Mouse (Mus musculus) liver, embryonic 11.5 days (tissue): ENCODE results near the gene Gm28043. TPM values are rescaled to one million over a fixed set of nuclear protein-coding genes. Genes with fewer than 3 reads are reported as not detected.

ENCODE experiments used
- ATAC-seq: fragments of 200-750 bp; cut with Nextera tagmentation; replicated peaks from 2 replicates; pipeline ENCODE4 v1.8.0; 2017; ENCODE audit warnings: moderate number of reproducible peaks, mild to moderate bottlenecking, moderate TSS enrichment, moderate library complexity; ENCODE audit not compliant: low FRiP score
- DNase-seq: peaks from one replicate; pipeline ENCODE4 v3.0.0-alpha.2; 2017; ENCODE audit warnings: low spot score
- H3K27ac ChIP-seq: fragments of 300-500 bp; sonication (generic); 2 replicates; pipeline ENCODE4 v1.5.1; 2014; ENCODE audit warnings: mild to moderate bottlenecking, low read depth, low read length, control low read depth
- H3K27me3 ChIP-seq: fragments of 300-500 bp; sonication (generic); replicated peaks from 2 replicates; pipeline ENCODE4 v1.6.1; 2014; ENCODE audit warnings: low read length, mixed read lengths; ENCODE audit not compliant: control insufficient read depth, insufficient read depth
- H3K36me3 ChIP-seq: fragments of 300-500 bp; sonication (generic); 2 replicates; pipeline ENCODE4 v1.6.1; 2014; ENCODE audit warnings: mild to moderate bottlenecking, low read length, moderate library complexity, mixed read lengths; ENCODE audit not compliant: control insufficient read depth, insufficient read depth
- H3K4me1 ChIP-seq: fragments of 300-500 bp; sonication (generic); replicated peaks from 2 replicates; pipeline ENCODE4 v1.6.1; 2014; ENCODE audit warnings: low read length, mixed read lengths; ENCODE audit not compliant: control insufficient read depth, insufficient read depth
- H3K4me2 ChIP-seq: fragments of 300-500 bp; sonication (generic); 2 replicates; pipeline ENCODE4 v1.6.1; 2014; ENCODE audit warnings: mild to moderate bottlenecking, control low read depth, moderate library complexity
- H3K4me3 ChIP-seq: fragments of 300-500 bp; sonication (generic); 2 replicates; pipeline ENCODE4 v1.5.1; 2014; ENCODE audit warnings: low read depth, low read length, control low read depth
- H3K9ac ChIP-seq: fragments of 300-500 bp; sonication (generic); 2 replicates; pipeline ENCODE4 v1.6.1; 2014; ENCODE audit warnings: low read depth, low read length, control low read depth
- H3K9me3 ChIP-seq: fragments of 300-500 bp; sonication (generic); 2 replicates; pipeline ENCODE4 v1.6.1; 2016; ENCODE audit warnings: low read length, inconsistent platforms, mixed read lengths; ENCODE audit not compliant: control insufficient read depth
- WGBS: fragments of 180-500 bp; shearing (Covaris S2); extraction: QIAGEN DNeasy Blood & Tissue Kit; methylation state at CpG from one replicate; pipeline ENCODE4 v1.1.7; 2014; 5-methylcytosine and 5-hydroxymethylcytosine counted together
- polyA plus RNA-seq: library from polyadenylated mRNA; unstranded; fragments of >200 nt; fragmentation: Nextera tagmentation; extraction: Ambion mirVana; gene quantifications from 2 replicates; pipeline ENCODE4 v1.2.1, GENCODE M21; 2014

Gene Gm28043
- 2.0 and 2.6 TPM in 2 replicates for polyA plus RNA-seq

DNA sequence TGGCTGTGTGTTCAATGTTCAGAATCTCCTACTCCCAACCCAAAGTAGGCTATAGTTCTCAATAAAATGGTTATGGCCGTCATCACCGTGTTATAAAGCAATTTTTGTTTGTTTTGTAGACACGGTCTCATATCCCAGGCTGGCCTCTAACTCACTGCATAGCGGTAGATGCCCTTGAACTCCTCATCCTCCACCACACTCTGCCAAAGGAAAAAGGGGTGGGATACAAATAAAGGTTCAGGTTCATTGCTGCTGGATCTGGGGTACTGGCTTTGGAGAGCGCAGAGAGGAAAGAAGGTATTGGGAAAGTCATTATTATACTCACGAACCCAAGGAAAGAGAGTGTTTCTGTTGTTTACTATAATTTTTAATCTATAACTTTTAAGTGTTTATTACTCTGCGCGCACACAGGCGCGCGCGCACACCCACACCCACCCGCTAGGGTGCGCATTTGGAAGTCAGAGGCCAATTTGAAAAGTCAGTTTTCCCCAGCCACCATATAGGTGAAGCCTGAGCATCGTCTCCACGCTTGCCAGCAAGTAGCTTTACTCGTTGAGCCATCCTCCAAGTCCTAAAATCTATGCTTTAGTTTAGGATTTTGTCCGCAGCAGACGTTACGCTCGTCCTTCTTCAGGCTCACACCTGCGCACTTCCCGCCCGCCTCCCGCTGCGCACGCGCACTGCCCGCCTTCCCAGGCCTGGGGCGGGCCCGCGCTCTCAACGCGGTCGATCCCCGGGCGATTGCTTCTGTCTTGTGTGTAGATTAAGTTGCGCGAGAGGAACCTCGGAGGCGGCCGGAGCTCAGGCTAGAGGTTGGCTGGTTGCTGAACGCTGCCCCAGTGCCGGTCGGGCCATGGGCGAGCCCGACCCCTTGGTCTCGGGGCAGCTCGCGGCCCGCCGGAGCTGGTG, at the start of gene Gm28043, which contains the start of gene Rnf8:
Gm28043 (plus strand) TSS at position 762 of the 909 bp plus-strand sequence.
Rnf8 (plus strand) TSS at position 676 of the 909 bp plus-strand sequence.
- Histone ChIP-seq H3K4me1 (peaks cover 19% of the 10 kb centered on the region), H3K4me3 (peak within 1 kb of the TSS; percentile 97), H3K27ac (peak within 1 kb of the TSS; percentile 96), H3K27me3 (no peaks in the 10 kb centered on the region), H3K9ac (peak within 1 kb of the TSS; percentile 99), H3K36me3 (peaks cover 2% of the 10 kb centered on the region; the same call in 1 of the 2 replicates), H3K4me2 (peak within 1 kb of the TSS; percentile 74), H3K9me3 (no peaks in the 10 kb centered on the region)
- peak; percentile 92 for ATAC-seq
- 1% methylated on average over 52 of the region's 52 CpGs for WGBS
- peak; percentile 94 for DNase-seq

DNA sequence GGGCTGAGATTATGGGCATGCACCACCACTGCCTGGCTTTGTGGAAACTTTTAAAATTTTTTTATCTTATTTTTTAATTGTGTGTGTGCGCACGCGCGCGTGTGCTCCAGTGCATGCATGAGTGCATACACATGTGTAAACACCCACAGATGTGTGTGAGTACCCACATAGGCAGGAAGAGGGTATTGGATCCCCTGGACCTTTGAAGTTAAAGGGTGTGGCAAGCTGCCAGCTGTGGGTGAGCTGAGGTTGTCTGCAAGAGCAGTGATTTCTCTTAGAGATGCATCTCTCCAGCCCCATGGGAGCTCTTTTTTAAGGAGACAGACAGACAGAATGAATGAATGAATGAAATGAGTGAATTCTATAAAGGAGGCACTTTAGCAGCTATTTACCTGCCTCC, 49.2 kb upstream of the Gm28043 start:
- H3K27me3 ChIP-seq = no peaks in the 10 kb centered on the region
- no peak for DNase-seq
- H3K27ac ChIP-seq = no peak overlapping the region
- no peak for ATAC-seq
- WGBS = 98% methylated on average over 5 of the region's 5 CpGs
- H3K4me2 ChIP-seq = no peak overlapping the region
- peaks cover 2% of the 10 kb centered on the region for H3K36me3 ChIP-seq
- no peak overlapping the region for H3K4me3 ChIP-seq
- no peak overlapping the region for H3K9ac ChIP-seq
- H3K4me1 ChIP-seq = no peaks in the 10 kb centered on the region
- H3K9me3 ChIP-seq = no peaks in the 10 kb centered on the region

DNA sequence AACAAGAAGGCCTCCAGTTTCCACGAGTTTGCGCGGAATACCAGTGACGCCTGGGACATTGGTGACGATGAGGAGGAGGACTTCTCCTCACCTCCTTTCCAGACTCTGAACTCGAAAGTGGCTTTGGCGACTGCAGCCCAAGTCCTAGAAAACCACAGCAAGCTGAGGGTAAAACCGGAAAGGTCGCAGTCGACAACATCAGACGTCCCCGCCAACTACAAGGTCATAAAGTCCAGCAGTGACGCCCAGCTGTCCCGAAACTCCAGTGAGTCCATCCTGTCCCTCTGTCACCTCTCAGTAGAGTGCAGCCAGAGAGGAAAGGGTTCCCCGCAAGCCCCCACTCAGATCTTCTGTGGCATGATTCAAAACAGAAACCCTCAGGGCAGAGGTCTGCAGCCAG, 46.2 kb upstream of the Gm28043 start:
- no peak for ATAC-seq
- H3K36me3 ChIP-seq = peaks cover 13% of the 10 kb centered on the region
- WGBS = 89% methylated on average over 15 of the region's 15 CpGs

DNA sequence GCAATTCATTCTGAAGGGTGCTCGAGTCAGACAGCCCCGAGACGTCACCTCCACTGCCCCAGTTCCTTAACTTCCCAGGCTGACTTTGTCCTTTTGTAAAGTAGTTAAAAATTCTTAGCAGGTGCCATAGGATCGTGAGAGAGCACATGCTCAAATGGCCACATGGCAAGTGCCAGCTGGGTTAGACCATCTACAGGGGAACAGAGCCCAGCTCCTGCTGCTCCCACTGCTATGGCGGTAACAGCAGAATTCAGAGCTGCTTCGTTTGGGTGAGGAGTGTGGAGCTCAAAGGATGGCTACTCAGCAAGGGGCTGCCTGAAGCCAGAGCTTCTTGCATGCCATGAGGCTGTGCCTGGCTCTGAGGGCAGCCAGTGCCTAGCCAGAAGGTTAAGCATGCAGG, 44.8 kb upstream of the Gm28043 start:
- WGBS = 90% methylated on average over 6 of the region's 6 CpGs
- Histone ChIP-seq H3K9ac (no peak overlapping the region), H3K9me3 (no peaks in the 10 kb centered on the region), H3K4me2 (no peak overlapping the region), H3K27ac (no peak overlapping the region), H3K36me3 (peaks cover 16% of the 10 kb centered on the region), H3K27me3 (no peaks in the 10 kb centered on the region), H3K4me3 (no peak overlapping the region), H3K4me1 (no peaks in the 10 kb centered on the region)
- ATAC-seq (no peak), DNase-seq (no peak)

More for the DNA sequence above, 46.2 kb upstream of the Gm28043 start:
- Histone ChIP-seq H3K4me1 (no peaks in the 10 kb centered on the region), H3K4me3 (no peak overlapping the region), H3K27me3 (no peaks in the 10 kb centered on the region), H3K27ac (no peak overlapping the region), H3K9ac (no peak overlapping the region), H3K9me3 (no peaks in the 10 kb centered on the region), H3K4me2 (no peak overlapping the region)
- no peak for DNase-seq

DNA sequence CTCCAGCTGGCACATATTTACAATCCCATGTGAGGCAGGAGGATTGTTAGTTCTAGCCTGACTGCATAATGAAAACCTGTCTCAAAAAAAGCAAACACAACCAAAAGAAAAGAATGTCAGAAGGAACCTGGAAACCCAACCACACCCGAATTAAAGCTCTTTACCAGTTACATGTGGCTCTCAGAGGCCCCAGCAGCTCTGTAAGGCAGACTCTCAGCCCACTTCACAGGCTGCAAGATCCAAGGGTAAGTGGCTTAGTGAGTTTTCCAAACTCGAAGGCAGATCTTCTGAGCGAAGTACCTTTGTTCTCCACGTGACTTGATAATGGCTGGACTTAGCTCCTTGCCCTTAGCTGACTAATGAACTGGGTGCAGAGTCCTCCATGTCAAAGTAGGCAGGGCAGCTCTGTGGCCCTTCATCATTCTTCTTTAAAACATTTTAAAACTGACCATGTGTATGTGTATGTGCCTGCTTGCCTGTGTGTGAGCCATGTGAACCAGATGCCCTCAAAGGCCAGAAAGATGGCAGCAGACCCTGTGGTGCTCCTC, 35.0 kb upstream of the Gm28043 start:
- H3K4me3 ChIP-seq = no peak overlapping the region
- no peaks in the 10 kb centered on the region for H3K9me3 ChIP-seq
- H3K4me2 ChIP-seq = no peak overlapping the region
- H3K4me1 ChIP-seq = peaks cover 11% of the 10 kb centered on the region
- no peak overlapping the region for H3K9ac ChIP-seq
- no peak overlapping the region for H3K27ac ChIP-seq
- ATAC-seq (no peak), DNase-seq (no peak)
- H3K36me3 ChIP-seq = peaks cover 9% of the 10 kb centered on the region
- 86% methylated on average over 4 of the region's 4 CpGs for WGBS
- H3K27me3 ChIP-seq = no peaks in the 10 kb centered on the region

DNA sequence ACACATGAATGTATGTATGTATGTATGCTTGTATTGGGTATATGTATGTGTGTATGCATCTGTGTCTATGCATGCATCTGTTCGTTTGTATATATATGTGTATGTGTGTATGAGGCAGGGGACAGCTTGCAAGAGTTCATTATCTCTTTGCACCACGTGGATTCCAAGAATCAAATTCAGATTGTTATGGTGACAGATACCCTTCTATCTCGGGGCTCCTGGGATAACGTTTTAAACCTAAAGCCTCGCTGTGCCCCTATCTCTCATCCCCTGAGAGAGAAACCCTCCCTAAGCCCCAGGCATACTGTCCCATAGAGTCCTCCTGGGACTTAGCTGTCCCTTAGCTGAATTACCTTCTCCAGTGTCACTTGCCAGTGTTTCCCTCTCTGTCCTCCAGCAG, 31.1 kb upstream of the Gm28043 start:
- H3K4me1 ChIP-seq = peaks cover 11% of the 10 kb centered on the region
- H3K4me3 ChIP-seq = no peak overlapping the region
- H3K4me2 ChIP-seq = peak overlapping the region; percentile 35
- no peaks in the 10 kb centered on the region for H3K27me3 ChIP-seq
- H3K9me3 ChIP-seq = no peaks in the 10 kb centered on the region
- ATAC-seq = peak; percentile 78
- 43% methylated on average over 5 of the region's 5 CpGs for WGBS
- peaks cover 2% of the 10 kb centered on the region; the same call in 1 of the 2 replicates for H3K36me3 ChIP-seq
- DNase-seq = no peak
- no peak overlapping the region for H3K9ac ChIP-seq
- no peak overlapping the region for H3K27ac ChIP-seq

DNA sequence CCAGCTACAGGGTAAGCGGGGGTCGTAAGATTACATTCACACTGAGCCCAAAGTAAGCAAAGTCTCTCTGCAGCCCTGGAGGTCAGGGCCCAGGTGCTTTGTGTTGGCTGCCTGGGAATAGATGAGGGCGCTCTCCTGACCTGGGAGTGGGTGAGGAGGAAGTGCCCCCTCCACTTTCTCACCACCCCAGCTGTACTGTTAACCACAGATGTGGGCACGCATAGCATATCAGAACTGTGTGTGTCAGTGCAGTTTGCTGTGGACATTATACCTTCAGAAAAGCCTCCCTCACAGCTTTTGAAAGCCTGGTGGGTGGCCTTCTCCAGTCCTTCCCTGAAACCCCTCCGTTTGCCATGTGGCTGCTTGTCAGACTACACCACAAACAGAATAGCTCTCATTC, 30.4 kb upstream of the Gm28043 start:
- Histone ChIP-seq H3K36me3 (no peaks in the 10 kb centered on the region), H3K4me3 (no peak overlapping the region), H3K27me3 (no peaks in the 10 kb centered on the region), H3K27ac (no peak overlapping the region), H3K4me1 (peaks cover 11% of the 10 kb centered on the region), H3K9me3 (no peaks in the 10 kb centered on the region), H3K9ac (no peak overlapping the region), H3K4me2 (no peak overlapping the region; the same call in 1 of the 2 replicates)
- 67% methylated on average over 5 of the region's 5 CpGs for WGBS
- no peak for DNase-seq
- no peak for ATAC-seq

DNA sequence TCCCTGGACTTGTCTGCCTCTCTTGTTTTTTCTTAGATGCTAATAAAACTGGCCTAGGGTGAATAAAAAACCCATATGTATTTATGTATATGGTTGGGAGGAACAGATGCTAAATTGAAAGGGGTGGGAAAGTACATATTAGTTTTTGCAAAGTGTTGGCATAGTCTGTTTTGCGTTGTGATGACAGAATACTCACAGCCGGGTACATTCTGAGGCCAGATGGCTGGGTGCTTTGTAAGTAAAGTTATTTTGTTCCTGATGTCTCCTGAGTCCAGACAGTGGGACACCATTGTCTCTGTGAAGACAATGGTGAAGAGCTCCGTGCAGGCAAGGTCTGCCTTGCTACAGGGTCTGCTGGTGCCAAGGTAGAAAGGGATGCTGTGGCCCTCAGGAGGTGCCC, 29.9 kb upstream of the Gm28043 start:
- H3K9me3 ChIP-seq = no peaks in the 10 kb centered on the region
- WGBS = 86% methylated on average over 3 of the region's 3 CpGs
- H3K4me3 ChIP-seq = no peak overlapping the region
- no peaks in the 10 kb centered on the region for H3K27me3 ChIP-seq
- ATAC-seq (no peak), DNase-seq (no peak)
- H3K4me1 ChIP-seq = peaks cover 11% of the 10 kb centered on the region
- no peak overlapping the region for H3K9ac ChIP-seq
- H3K36me3 ChIP-seq = no peaks in the 10 kb centered on the region
- H3K4me2 ChIP-seq = no peak overlapping the region
- no peak overlapping the region for H3K27ac ChIP-seq
